Mouse (Mus musculus) T-cell, adult 2 months (primary cell): ENCODE measurements around the gene Alk.
"Not testable (repeated sequence)": the region's sequence is repeated elsewhere in the genome, so short reads cannot be mapped to it uniquely, and the experiment has no call there.

ENCODE experiments used
- DNase-seq: peaks from one replicate; pipeline ENCODE4 v3.0.0; 2022; ENCODE audit warnings: low spot score

Gene Alk

DNA sequence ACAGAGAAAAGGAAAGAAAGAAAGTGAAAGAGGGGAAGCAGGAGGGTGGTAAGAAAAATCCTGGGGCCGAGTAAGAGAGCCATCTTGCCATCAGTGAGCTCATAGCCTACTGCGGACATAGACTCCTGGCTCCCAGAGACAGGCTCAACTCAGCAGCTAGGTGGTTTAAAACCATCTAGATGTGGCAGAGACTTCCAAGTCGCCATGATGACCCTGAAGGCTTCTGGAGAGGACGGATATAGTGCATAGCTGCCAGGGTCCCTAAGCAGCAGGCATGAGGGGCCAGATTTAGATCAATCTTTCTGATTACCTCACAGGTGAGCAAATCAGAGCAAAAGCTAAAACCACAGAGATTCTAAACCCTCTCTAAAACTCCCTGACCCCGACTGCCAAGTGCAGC lies 76.9 kb downstream of the Alk start:
- no peak for DNase-seq

DNA sequence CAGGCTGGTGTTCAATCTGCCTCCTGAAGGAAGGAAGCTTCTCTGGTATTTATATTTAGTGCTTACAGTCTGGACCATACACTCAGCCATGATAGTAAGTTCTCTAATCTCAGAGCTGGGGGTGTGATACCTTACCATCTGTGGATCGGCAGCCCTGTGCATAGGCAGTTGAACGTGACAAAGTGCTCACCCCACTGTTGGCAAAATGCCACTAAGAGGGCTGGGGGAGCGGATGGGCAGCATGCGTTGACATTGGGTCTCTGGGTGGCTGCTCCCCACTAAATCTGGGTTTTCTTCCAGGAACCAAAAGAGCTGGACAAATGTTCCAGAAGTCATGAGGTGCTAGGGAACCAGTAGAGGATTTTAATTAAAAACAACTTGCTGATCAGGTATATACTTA lies 78.1 kb downstream of the Alk start:
- no peak for DNase-seq

DNA sequence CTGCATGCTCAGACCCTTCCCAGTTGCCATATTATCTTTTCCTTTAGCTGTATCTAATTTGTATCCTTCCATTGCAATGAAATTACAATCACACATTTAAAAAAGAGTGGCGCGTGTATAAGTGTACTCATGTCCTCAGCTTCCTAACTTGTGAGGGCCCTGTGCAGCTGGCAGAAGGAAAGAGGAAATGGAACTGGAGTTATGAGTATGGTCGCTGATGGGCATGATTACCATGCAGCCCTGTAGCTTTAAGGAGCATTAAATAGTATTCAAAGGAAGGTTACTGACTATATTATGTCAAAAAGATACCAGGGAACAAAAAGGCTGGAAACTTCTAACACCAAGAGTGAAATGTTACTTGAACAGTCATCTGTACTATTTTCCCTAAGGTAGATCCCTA lies 79.6 kb downstream of the Alk start:
- no peak for DNase-seq

DNA sequence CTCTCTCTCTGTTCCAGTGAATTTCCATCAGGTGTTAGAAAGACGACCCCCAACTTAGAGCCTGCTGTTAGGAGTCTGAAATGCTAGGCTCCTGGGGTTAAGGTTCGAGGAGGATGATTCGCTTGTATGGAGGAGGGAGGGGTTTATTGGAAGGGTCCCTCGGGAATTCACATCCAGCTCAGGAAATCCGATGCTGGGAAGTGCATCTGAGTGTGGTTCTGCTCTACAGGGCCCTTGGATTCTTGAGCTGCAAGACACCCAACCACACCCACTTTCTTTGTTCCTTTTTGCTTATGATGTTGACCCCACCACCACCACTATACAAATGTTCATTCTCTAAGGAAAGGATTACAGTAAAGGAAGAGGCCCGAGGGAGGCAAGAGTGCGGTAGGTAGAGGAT lies 81.4 kb downstream of the Alk start:
- no peak for DNase-seq

DNA sequence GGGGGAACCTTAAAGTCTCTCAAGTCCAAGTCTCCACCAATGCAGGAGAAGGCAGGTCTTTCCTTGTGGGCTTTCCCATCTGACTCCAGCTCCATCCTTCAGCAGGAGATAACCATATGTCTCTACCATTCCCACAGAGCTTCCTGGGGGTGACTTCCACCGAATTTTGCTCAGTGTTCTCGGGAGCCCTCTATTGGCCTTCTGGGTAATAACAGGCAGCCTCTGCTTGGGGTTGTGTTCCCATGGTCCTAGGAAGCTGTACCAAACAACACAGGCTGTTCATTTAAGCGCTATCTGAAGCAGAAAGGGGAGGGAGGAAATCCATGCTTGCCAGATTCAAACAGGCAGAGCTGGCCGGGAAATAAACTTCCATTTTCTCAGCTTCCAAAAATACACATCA lies 82.0 kb downstream of the Alk start:
- no peak for DNase-seq

DNA sequence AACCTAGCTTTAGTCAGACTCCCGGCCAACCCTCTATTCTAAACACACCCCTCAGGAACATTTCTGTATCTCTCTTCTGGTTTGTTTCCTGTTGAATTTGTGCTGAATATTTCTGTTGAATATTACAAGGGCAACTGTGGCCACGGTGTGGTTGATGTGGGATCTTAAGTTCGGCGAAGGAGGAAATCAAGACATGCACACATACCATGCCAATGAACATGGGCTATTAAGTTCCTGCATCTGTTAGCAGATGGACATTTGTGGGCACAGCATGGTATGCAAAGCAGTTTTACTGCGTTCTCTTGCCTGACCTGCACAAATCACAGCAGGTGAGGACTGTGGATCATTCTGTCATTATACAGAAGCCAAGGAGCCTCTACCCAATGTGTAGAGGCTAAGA lies 83.1 kb downstream of the Alk start:
- no peak for DNase-seq

DNA sequence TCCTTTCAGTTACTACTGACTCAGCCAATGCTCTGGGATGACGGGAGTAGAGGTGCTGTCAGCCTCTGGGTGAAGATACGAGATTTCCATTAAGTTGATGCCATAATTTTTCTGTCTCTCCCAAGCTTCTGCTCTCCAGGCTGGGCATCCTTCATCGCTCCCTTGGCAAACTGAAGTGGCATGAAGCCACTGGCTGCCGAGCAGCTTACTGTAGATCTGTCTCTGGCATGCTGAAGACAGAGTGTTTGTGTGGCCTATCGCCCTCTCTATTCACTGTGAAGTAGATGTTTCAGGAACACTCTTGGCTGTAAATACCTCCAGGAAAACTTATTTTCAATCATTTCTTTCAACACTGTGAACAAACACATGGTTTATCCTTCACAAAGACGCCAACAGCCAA lies 93.7 kb downstream of the Alk start:
- no peak for DNase-seq

DNA sequence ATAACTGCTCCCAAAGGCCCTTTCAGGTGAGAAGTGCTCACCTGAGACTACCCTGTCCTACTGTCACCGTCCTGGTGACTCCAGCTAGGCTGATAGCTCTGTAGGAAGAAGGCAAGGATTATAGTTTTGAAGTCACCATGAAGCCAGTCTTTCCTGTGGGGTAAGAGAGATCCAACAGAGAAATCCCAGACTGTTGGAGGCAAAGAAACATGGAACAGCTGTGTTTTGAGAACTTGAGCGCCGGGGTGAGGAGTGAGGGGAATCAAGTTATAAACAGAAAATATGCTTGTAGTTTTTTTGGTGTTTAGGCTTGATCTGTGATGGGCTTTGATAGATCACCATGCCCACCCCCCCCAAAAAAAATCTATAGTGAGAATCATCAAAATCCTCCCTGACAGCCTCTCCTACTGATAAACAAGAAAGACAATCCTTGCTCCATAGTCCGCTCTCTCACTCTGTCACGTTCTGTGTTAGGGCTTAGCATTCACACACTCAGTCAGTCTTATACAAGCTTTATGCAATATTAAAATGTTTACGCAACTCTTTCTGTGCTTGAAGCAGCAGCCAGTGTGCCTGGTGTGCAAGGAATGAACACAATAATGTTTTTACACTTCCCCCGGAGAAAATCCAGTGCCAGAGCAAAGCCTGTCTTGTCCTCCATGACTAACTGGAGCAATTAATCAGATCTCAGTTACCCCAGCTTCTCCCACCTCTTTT lies 95.6 kb downstream of the Alk start:
- no peak for DNase-seq

DNA sequence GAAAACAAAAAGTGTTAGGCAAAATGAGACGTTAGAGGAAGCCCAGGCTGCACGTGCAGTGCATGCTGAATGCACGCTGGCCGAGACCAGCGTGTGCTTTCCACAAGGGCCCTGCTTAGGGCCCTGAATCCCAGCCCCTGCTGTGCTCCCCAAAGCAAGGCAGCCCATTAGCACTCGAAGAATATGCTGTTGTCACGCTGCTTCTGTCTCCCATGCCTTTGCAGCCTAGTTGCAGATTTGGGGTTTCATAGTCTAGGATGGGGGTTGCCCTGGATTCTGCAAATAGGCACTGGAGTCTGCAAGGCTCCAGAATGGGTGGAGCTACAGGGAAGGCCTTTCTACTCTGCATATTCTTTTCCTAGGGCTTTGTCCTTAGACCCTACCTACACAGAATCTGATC lies 99.2 kb downstream of the Alk start:
- no peak for DNase-seq

DNA sequence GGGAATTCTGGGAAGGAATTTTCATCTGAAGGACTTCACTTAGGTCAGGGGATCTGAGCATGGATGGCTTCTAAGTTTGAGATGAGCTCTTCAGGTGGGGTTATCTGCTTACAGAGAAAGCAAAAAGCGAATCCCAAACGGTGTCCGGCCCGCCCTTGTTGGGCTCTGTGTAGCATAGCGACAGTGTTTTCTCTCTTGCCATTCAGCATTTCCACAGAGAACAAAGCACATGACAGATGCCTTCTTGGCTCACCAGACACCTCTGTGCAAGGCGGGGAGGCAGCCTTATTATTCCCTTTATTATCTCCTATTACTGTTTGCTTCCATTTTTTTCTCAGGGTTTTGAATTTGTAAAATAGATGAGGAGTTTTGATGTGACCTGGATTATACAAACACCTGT lies 99.8 kb downstream of the Alk start:
- DNase-seq = no peak

DNA sequence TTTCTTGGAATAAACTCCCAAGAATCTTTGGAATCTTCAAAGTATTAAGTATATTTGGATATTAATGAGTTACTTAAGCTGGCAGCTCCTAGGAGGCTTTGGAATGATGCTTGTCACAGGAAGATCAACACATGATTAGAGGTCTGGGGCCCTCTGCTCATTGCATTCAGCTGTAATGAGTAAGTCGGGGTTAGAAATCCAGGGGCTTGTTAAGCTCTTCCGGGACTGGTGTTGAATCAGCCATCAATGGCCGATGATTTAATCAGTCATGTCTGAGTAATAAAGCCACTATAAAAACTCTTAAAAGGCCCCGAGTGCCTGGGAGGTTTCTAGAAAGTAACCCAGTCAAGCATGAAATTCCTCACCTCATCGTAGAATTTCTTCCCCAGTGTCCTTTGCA lies 109.0 kb downstream of the Alk start:
- no peak for DNase-seq

DNA sequence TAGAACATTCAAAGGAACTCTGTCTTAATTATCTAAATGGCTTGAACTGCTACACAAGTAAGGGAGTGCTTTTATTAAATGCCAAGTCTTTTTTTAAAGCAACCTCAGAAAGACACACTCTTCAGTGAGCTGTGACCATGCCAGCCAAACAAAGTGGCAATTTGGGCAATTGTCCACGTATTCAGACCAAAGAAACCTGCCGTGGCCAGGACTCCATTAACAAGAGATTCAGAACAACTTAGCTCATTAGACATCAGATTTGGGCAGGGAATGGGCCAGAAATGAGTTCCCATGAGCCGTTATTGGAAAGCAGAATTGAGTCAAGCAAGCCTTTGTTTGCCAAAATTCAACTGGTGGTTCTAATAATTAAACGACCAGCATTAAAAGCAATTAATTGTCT lies 118.8 kb downstream of the Alk start:
- no peak for DNase-seq

DNA sequence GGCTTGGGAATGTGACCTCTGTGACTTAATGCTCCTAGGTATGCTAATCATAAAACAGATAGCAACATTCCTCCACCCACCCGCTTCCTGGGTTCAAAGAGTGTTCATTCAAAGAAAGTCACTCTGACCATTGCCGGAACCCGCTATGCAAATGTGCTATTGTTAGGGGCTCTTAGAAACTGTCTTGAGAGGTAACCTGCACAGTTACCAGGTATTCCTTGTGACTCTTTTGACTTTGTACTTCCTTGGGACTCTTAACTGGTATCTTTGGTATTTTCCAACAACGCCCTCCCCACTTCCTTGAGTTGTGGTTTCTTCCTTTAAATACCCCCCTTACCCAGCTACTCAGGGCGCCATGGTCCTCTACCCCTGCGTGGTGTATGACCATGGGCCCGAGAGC lies 125.2 kb downstream of the Alk start:
- not testable (repeated sequence) for DNase-seq

DNA sequence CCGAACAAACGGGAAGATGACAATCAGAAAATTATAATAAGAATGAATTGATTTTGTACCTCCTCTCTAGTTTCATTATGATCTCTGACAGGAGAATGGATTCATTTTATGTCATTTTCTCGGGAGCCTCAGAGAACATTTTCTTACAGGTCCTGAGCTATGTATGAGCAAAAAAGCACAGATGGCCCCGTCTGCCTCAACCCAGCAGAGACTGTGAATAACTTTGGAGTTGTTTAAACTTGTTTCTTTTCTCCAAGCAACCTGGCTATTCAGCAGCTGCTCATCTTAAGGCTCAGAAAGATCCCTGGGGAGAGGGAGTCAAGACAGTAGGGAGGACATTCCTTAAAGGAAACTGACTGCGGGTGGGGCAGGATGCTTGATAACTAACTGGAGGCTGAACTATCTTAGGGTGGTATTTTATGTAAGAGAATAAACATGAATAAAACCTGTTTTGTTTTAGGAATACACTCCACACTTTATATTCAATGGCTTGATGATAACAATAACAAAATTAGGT lies 126.5 kb downstream of the Alk start:
- DNase-seq = no peak

DNA sequence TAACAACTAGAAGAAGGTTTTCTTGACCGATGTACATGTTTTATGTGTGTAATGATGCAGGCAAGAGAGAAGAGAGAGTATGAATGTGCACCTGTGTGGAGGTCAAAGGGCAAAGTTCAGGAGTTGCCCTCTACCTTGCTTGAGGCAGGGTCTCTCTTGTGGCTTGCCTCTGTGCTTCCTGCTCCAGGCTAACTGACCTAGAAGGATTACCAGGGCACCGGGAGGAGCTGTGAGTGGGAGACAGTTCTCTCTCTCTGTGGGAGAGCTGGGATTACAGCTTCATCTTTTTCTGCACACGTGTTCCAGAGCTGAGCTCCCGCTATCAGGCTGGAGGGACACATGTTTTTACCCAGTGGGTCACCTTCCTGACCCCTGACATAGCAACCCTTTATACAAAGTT lies 127.5 kb downstream of the Alk start:
- no peak for DNase-seq

DNA sequence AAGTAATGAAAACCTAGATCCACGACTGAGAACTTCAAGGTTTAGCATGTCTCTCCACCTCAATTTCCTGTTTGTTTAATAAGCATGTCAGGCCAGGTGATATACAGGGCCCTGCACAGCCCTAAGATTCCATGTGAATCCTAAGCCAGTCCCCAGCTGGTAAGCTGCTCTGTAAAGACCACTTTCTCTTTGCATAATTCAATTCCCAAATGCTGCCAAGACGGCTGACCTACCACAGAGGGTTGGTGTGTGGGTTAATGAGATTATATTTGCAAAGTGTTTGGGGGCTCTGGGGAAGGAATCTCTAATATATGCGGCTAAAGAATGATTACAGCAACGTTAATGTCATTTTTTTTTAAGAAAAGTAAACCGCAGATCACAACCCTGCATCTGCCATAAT lies 130.3 kb downstream of the Alk start:
- no peak for DNase-seq

DNA sequence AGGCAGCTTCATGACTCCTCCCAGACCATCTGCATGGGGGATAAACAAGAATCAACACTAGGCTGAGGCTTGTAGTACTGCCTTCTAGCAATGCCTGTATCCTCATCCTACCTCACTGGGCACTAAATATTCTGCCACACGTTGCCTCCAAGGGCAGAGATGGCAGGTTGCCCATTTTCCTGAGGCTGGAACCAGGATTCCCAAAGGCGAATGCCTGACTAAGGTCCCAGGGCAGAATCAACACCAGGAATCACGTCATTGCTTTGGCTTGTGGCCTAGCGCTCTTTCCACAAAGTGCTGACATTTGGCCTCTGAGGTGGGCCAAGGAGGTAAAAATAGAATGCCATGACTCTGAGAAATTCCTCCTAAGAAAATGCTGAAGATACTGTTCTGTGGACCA lies 155.9 kb downstream of the Alk start:
- no peak for DNase-seq

DNA sequence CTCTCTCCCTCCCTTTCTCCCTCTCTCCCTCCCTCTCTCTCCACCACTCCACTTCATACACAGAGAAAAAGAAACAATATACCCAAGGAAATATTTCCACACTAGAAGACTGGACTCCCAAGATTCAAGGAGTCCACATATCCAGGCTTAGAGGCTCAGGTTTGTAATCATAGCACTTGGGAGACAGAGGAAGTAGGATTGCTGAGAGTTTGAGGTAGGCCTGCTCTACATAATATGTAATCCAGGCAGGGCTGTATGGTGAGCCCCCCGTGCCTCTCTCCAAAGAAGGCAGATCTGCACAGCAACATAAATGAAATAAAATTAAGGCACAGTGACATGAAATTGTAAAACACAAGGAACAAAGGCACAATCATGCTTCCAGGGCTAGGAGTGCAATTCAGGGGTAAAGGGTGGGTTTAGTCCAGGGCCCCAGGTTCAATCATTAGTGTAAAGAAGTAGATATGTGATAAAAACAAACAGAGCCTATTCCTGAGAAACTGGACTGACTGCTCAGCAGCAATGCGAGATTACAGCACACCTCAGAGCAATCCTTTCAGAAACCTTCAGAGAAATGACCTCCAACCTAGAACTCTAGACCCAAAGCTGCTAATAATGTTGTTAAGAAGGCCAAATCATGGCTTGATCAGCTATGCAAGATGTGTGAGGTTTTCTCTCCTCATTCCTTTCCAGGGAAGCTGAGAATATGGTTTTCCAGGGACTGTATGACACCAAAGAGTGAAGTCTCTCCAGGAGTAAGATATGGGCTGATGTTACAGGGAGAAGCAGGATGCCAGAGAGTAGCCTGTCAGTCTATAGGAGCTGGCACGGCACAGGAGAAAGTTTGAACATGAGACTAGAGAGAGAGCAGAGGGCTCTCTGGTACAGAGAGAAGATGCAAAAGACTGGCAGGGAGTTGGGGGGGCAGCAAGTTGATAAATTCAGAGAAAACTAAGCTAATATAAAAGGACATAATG lies 158.9 kb downstream of the Alk start:
- DNase-seq = no peak

DNA sequence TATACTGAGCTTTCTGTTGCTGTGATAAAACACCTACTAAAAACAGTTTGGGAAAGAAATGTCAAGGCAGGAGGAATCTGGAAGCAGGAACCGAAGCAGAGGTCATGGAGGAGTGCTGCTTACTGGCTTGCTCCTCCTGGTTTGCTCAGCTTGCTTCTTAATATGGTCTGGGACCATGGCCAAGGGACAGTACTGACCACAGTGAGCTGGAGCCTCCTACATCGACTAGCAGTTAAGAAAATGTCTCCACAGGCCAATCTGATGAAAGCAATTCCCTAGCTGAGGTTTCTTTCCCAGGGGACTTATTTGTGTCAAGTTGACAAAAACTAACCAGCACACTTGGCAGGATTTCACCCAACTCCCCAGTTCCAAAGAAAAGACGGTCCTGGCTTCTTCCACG lies 187.0 kb downstream of the Alk start:
- DNase-seq = no peak

DNA sequence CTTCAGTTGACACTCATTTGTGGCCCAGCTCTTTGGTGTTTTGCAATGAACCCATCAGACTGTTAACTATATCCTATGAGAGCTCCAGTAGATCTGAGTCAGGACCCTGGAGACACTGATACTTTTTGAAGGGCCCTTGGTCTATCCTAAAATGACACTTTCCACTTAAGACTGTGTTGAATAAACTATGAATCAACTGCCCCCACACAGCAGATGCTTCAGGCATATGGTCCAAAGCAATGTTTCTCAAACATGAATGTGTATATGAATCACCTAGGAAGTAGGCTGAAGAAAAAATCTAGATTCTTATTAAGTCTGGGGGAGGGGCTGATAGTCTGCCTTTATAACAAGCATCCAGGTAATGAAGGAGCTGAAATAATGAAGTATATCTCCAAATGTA lies 189.8 kb downstream of the Alk start:
- DNase-seq = no peak

DNA sequence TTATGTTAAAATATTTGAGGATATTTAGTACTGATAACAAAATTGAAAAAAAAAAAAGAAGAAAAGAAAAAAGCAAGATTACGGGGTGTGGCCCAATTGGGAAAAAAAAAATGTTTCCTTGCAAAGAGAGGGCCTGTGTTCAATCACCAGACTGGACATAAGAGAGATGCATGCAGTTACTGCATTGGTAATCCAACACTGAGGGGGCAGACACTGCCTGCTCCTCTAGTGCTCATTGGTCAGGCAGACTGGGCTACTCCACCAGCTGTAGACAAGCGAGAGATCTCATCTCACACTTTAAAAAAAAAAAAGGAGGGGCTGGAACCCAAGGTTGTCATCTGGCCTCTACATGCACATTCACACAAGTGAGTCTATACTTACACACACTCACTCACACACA lies 199.6 kb downstream of the Alk start:
- no peak for DNase-seq

DNA sequence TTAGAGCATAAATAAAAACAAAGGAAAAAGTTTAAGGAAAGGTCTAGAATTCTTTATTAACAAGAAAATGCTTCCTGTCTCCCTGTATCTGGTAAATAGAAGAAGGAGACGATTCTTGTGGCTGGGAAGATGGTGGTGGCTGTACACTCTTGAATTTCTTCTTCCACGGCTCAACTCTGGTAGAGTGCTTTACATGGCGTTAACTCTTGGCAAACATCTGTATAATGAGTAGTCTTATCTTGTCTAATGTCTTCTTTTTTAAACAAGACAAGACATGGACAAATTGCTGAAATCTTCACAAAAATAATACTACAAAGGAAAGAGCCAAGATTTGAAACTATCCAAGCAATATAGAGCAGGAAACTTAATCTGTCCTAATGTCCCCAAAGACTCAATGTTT lies 202.6 kb downstream of the Alk start:
- DNase-seq = no peak

DNA sequence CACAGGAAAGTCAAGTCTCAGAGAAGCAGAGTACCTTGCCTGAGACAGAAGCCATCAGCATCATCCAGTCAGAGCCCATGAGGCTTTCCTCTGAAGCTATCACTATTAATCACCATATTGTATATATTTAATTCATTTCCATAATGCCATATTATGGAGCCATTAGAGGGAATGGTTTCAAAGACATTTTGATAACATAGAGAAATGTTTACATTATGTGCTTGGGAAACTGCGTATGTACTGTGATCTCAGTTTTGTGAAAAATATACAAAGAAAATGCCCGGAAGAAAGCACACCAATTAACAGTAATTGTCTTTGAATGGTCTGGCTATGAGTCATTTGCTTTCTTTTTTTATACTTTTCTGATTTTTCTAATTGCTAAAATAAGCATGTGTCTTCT lies 203.1 kb downstream of the Alk start:
- DNase-seq = no peak
